Comparison of ENCODE assay signal across 10 mouse cellular contexts in genomic region chr11:20661652-20662051, GRCm38 (mm10).
DNase-seq lines count a peak whose midpoint lies in the region; ATAC-seq and TF ChIP-seq lines count a peak whose summit lies in the region.
"Had no signal": no experiment of that assay in that cellular context is flagged by ENCODE, and none has a peak within 500 bp of the region (broad histone marks: within the 10 kb centered on the region; RNA-seq: fewer than 3 reads in every experiment).

No protein-coding gene starts in this region.

- no peaks in the 10 kb centered on the region for H3K9me3 ChIP-seq in heart, embryonic 12.5 days (replicated peaks)
- H3K9me3 ChIP-seq: embryonic facial prominence, embryonic 12.5 days; limb, embryonic 12.5 days had no signal

- H3K9ac ChIP-seq in heart, embryonic 12.5 days: no peak overlapping the region
- H3K9ac ChIP-seq: embryonic facial prominence, embryonic 12.5 days; limb, embryonic 12.5 days had no signal

- H3K79me2 ChIP-seq in C2C12 (ENCODE audit: control insufficient read depth, insufficient read depth): no peaks in the 10 kb centered on the region

- H3K27me3 ChIP-seq in heart, embryonic 12.5 days (replicated peaks): no peaks in the 10 kb centered on the region
- no peaks in the 10 kb centered on the region for H3K27me3 ChIP-seq in C2C12 (ENCODE audit: control insufficient read depth, insufficient read depth, insufficient read length)
- H3K27me3 ChIP-seq: embryonic facial prominence, embryonic 12.5 days; limb, embryonic 12.5 days had no signal

- no peak overlapping the region for H3K4me2 ChIP-seq in heart, embryonic 12.5 days
- H3K4me2 ChIP-seq: embryonic facial prominence, embryonic 12.5 days; limb, embryonic 12.5 days had no signal

- peaks cover 16% of the 10 kb centered on the region for H3K4me1 ChIP-seq in heart, embryonic 12.5 days (replicated peaks)

- H3K27ac ChIP-seq in heart, embryonic 12.5 days (ENCODE audit: poor library complexity, severe bottlenecking): no peak overlapping the region
- H3K27ac ChIP-seq: embryonic facial prominence, embryonic 12.5 days; limb, embryonic 12.5 days had no signal

- 36% methylated on average over 4 of the region's 4 CpGs for WGBS in heart, embryonic 12.5 days

- no peak for ATAC-seq in heart, embryonic 12.5 days (ENCODE audit: insufficient number of reproducible peaks, low FRiP score)
- ATAC-seq in hematopoietic stem cell, adult 5-6 weeks (replicated peaks in 1 of 2; ENCODE audit: insufficient read depth in 1 of 2, low FRiP score in 2 of 2, low TSS enrichment in 1 of 2, low read depth in 1 of 2, poor library complexity in 2 of 2, severe bottlenecking in 2 of 2): peak; percentile 66 to 76; a peak in 2 of 4 replicates
- peak; percentile 84 for ATAC-seq in megakaryocyte-erythroid progenitor cell, adult 5-6 weeks (replicated peaks; ENCODE audit: low FRiP score, low TSS enrichment, poor library complexity, severe bottlenecking)

- no peak overlapping the region for H3ac ChIP-seq in C2C12 (ENCODE audit: control insufficient read depth, insufficient read length, low read depth)

- H3K4me3 ChIP-seq in heart, embryonic 12.5 days: no peak overlapping the region
- no peak overlapping the region for H3K4me3 ChIP-seq in C2C12 (ENCODE audit: insufficient read depth, poor library complexity, severe bottlenecking)
- H3K4me3 ChIP-seq: embryonic facial prominence, embryonic 12.5 days; limb, embryonic 12.5 days had no signal

- intact Hi-C loops in heart, postnatal 10 days (cut with DNase I): no loop called here

- TF ChIP-seq CTCF in C2C12 (IDR thresholded peaks at IDR 0.05; ENCODE audit: control insufficient read depth, insufficient read depth, insufficient read length): peak; percentile 56

- no peaks in the 10 kb centered on the region for H3K36me3 ChIP-seq in heart, embryonic 12.5 days
- no peaks in the 10 kb centered on the region for H3K36me3 ChIP-seq in C2C12 (ENCODE audit: control insufficient read depth, insufficient read depth)
- H3K36me3 ChIP-seq: embryonic facial prominence, embryonic 12.5 days; limb, embryonic 12.5 days had no signal

- DNase-seq in heart, postnatal 10 days: peak; percentile 48 to 58
- DNase-seq in T-cell, adult 2 months (ENCODE audit: low spot score): peak; percentile 34
- DNase-seq in right cerebral cortex, postnatal 10 days (ENCODE audit: low spot score in 2 of 2): no peak
- DNase-seq in right cerebral cortex, postnatal 25 days: no peak

- H3K79me3 ChIP-seq in C2C12 (ENCODE audit: low read depth): no peaks in the 10 kb centered on the region

TF ChIP-seq in C2C12, 6 proteins besides CTCF, POLR2A, EP300 and RAD21:
- no peak for TF ChIP-seq MAX (IDR thresholded peaks at IDR 0.05)
- no peak for TF ChIP-seq MYOD1 (IDR thresholded peaks at IDR 0.05; ENCODE audit: control insufficient read depth, insufficient read length, low read depth)
- TF ChIP-seq USF1 (IDR thresholded peaks at IDR 0.05; ENCODE audit: low read depth): no peak
- no peak for TF ChIP-seq FOSL1 (IDR thresholded peaks at IDR 0.05; ENCODE audit: insufficient read depth, low read length, poor library complexity, severe bottlenecking)
- TF ChIP-seq CEBPB (IDR thresholded peaks at IDR 0.05; ENCODE audit: low read depth): no peak
- TF ChIP-seq MYOG (IDR thresholded peaks at IDR 0.05; ENCODE audit: control insufficient read depth, extremely low read depth, insufficient read length): no peak

Comparison
In these comparisons a context has a peak if more than half of its experiments do, and no peak if none do; other contexts are left out.
1. DNase-seq: peak in heart, postnatal 10 days (2 of 2) and T-cell, adult 2 months (single experiment); none in right cerebral cortex, postnatal 10 days (0 of 2) and right cerebral cortex, postnatal 25 days (single experiment).